Mouse (Mus musculus): ENCODE data around the gene Epha8.

GRCm38 (mm10) chr4:136911804-136912203, 44.8 kb downstream of the Epha8 start:
- TF ChIP-seq CTCF (IDR thresholded peaks at IDR 0.05; ENCODE audit: extremely low read depth, insufficient read length, insufficient replicate concordance, low read depth, low read length) (no peak), POLR2A (IDR thresholded peaks at IDR 0.05; ENCODE audit: low read depth, low read length) (no peak)

Measured in small intestine, adult 2 months (tissue).